Mouse (Mus musculus) left cerebral cortex, adult 8-10 months (tissue): ENCODE results near the gene Kcnq1. TPM values are rescaled to one million over a fixed set of nuclear protein-coding genes. Genes with fewer than 3 reads are reported as not detected.

Experiments used
- DNase-seq, 2 experiments: peaks; one replicate each; pipeline ENCODE4 v3.0.0; 2022; ENCODE audit warnings: low spot score in 2 of 2
- total RNA-seq, 4 experiments: library from RNA; stranded (reverse); gene quantifications; 2 replicates each; pipeline ENCODE4 v1.2.4; 2022

Kcnq1 gene
- total RNA-seq, 4 experiments from 2014 or later: 0.21 to 1.1 (median 0.86) TPM

DNA sequence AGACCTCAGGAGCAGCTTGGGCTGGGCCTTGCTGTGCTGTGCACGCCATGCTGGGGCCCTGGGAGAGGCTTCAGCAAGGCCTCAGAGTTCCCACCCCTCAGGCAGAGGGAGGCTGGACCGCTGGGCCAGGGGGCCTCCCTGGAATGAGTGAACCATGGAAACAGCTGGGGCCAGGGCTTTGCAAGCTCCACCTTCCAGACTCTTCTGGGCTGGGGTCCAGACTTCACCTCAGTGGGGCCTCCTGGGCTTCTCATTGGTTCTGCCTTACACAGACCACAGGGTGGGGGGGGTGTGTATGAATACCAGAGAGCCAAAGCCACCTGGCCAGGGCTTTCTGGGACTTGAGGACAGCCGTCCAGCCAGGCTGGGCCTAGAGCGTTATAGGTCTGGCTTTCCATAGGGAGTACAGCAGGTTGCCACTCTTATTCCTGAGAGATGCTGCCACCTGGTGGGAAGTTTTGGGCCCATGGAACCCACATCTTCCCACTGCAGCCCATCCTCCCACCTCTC is 19.0 kb upstream of the Kcnq1 start:
- no peak for DNase-seq

DNA sequence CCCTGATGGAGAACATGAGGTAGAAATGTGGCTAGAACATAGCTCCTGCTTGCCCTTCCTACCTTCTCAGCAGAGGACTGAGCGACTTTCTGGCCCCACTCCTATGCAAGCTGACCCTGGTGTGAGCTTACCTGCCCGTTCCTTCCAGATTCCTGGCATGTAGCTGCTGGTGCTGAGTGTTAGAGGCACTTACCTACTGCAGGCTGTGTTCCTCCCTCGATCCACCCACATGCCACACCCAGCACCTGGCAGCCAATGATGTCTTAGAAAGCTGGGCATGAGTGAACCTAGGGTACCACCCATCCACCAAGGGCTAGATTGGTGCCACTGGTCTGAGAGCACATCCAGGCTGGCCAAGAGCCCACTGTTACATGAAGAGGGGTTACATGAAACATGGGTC is 12.3 kb upstream of the Kcnq1 start:
- DNase-seq: no peak

DNA sequence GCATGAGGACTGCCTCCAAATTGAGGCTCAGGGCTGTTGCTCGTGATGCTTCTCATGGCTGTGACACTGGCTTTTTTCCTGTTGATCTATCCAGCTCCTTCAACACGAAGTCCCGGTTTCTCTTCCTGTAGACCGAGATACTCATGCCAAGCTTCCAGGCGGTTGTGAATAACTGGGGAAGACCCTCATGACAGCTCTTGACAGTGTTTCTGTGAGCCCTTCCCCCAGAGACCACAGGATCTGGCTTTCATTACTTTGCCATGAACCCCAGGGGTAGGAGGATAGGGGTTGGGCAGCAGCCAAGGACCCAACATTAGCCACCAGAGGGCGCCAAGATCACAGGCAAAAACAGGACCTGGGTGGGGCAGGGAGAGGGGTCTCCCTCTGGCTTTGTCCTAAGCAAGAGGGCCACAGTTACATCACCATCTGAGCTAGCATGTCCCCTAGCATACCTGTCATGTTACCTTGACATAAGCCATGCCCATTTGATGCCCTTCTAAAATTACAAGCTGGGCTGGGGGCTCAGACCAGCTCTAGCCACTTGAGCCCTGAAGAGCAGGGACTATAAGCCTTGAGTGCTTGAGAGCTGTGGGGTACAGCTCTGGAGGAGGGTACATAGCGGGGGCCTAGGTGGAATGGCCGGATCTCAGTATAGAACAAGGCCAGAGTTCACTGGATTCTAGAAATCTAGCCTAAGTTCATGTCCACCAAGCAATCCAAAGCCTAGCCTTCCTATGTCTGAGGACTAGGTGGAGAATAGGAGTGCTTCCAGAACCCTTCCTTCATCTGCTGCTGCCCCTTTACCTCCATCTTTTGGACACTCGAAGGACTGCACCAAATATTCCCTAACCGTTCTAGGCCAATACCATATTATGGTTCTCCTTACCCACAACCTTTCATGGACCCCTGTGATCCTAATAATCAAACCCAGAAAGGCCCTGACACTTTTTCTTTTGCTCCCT is 11.3 kb upstream of the Kcnq1 start, which contains the start of gene Trpm5:
Trpm5 (minus strand) TSS at position 51 of the 962 bp plus-strand sequence.
- DNase-seq: peak in 1 of 2 experiments; percentile 30

DNA sequence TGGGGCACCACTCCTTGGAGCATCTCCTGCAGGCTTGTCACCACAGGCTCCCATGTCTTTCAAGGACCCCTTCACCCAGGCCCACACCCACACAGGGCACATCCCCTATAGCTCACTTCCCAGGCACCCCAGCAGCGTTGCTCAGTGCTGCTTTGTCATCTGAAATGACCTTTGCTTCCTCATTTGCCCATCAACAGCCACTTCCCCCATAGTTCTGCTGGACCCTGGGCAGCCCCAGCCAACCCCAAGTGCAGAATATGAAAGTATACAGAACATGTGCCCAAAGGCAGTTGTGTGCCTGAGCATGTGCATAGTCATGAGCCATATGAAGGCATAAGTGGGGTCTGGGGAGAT is 10.6 kb upstream of the Kcnq1 start:
- no peak for DNase-seq

DNA sequence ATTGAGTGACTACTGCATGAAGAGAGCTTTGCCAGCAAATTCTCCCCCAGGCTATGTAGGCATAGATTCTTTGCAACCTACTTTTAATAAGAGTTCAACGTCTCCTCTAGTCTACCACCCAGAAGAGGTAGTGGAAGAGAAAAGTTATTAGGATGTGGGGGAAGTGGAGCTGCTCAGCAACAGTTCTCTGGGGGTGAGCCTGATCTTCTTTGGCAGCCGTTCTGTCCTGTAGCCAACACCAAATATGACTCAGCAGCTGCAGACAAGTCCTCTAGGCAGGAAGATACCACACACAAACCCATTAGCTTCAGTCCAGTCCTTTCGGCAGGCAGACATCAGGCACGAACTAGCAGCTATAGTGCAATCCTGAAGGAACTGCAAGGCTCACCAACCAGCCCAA is 5.4 kb upstream of the Kcnq1 start:
- DNase-seq: peak in 1 of 2 experiments; percentile 41

DNA sequence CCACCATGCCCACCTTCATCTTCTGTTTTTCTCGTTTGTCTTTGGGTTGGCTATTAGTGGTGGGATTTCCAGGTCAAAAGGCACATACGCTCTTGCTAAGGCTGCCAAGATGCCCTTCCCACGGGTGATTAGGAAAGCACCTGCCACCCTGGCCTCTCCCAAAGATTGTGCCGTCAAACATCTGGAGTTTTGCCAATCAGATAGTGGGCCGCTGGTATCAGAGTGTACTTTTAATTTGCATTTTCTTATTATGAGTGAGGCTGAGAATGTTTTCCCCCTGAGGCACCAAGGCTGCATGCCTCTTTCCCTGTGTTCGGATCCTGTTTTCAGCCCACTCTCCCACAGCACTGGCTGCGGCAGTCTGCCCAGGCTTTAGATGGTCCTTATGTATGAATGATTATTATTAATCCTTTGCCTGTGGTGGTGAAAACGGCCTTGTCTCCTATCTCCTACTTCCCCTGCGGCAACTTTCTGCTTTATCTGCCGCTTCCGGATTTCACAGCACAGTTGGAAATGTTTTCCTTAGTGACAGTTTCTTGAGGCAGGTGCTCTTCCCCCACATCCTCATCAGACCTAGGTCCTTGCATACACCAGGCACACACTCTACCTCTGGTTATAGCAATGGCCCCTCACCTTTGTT is 784 bp upstream of the Kcnq1 start:
- DNase-seq: no peak

DNA sequence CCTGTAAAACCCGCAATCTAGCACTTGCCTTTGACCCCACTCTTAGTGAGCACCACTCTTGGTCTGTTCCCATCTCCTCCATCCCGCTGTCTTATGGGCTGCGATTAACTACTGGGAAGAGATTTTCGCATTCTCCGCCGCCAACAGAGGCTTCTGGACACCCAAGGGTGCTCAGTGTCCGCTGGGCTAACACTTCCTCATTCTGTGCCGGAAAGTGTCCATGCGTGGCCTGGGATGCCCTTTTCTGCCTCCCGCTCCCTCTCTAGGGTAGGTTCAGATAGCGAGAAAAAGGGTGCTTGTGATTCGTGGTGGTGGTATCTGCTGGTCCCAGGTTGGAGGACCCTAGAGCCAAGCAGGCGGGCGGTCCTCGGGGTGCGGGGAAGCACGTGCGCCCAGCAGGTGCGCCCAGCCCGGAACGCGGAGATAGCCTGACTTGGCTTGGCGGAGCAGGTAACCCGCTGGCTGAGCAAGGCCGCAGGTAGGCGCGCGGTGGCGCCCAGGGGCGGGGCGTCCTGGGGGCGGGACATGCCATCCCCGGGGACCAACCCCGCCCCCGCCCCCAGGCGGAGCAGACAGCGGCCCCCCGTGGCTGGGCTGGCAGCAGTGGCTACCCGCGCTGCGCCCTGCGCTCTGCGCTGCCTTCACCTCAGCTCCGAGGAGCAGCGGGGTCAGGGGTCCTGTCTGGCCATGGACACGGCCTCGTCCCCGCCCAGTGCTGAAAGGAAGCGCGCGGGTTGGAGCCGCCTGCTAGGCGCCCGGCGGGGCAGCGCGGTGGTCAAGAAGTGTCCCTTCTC is 707 bp downstream of the Kcnq1 start:
- no peak for DNase-seq

DNA sequence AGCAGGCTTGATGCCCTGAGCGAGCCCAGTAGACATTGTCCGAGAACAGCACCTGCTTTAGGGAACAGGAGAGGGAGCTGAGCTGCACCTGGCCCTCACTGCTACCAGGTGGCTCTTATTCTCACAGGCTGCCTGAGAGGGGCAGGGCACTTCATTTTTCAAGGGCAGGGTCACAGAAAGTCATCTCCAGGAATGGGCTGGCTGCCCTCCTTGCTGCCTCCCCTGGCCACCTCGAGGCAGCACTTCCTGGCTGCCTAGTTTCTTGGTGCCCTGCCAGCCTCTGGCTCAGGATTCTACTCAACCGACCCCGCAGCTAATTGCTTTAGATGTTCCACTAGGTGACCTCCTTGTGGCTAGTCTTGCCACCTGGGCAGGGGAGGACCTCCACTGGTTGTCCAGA is 2.0 kb downstream of the Kcnq1 start:
- DNase-seq: no peak

DNA sequence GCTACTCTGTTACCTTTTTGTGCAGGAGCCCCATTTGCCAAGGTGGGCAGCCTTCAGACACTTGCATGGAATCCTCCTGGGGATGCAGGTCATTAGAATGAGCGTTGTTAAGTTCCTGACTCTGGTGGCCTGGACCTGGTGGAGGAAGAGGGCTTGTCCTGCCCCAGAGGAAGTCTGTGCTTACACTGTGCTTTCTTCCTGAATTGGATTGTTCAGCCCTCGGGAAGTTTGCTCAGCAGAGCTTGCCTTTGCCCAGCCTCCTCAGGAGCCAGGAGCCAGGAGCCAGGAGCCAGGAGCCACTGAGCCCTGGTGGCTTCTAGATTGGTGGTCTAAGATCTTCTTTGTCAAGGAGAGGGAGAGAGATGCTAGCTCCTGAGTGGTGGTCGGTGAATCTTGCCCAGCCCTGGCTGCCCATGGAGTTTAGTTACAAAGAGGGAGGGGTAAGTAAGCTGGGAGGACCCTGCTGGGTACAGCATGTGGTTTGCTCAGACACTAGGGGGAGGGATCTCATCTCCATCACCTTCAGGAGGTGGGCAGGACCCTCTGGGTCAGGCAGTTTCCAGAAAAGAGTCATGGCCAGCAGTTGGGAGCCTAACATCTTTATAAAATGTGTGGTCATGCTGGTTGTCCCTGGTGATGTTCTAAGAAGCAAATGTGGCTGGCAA is 3.0 kb downstream of the Kcnq1 start:
- DNase-seq: no peak

DNA sequence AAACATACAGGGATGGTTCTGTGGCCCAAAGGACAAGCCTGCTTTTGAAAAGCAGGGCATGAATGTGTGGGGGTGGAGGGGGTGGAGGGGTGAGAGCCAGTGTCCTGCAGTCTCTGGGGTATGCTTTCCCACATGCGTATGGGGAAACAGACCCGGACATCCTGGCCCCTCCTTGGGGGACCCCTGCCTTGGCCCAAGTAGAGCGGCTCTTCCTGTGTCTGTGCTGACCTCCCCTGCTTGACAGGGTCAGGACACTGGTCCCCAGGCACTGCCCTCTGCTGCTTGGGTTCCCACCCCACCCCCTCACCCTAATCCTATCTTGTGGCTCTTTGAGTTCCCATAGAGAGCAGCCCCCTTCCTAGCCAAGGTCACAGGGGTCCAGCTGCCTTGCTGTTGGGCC is 3.5 kb downstream of the Kcnq1 start:
- no peak for DNase-seq

DNA sequence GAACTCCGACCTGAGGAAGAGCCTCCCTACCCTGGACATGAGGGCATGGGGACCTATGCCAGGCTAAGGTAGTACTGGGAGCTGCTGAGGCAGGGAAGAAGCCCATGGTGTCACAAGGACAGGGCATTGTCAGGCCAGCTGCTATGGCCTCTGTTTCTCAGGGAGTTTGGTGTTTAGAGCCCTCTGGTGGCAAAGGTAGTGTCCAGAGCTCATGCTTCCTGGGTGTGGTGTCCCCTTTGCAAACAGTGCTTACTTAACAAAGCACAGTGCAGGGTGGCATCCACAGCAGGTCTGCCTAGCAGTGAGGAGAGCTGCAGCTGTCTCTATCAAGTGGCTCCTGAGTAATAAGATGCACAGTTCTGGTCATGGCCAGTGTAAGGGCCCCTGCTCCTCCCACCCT is 4.6 kb downstream of the Kcnq1 start:
- no peak for DNase-seq

DNA sequence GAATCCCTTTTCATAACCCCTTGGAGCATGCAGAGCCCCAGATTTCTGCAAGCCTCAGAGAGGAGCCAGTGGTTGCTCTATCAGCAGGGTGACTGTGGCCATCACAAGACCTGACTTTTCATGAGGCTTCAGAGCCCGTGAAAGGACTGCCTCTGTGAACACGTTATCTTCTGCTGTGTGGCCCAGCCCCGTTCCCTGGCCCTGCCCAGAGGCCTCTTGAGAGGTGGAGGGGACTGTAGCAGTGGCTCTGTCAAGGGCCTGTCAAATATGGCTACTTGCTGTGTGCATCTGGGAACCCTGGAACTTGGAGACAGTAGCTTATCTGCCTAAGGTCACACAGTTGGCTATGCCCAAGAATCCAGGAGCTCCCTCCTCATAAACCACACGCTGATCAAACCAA is 5.6 kb downstream of the Kcnq1 start:
- no peak for DNase-seq

DNA sequence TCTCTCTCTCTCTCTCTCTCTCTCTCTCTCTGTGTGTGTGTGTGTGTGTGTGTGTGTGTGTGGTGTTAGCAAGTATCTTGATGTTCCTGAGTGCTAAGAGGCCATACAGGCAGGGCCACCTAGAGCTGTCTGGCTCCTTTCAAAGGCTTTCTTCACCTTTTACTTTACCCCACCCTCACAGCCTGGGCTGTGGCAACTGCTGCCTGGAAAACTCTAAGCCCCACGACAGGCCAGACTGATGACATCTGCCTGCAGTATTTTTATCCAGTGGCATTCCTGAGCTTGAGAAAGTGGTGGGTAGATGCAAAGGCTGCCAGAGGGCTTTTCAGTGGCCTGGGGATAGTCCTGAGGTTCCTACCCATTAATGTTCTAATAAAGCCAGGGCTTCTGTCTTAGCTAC is 6.2 kb downstream of the Kcnq1 start:
- DNase-seq: no peak

DNA sequence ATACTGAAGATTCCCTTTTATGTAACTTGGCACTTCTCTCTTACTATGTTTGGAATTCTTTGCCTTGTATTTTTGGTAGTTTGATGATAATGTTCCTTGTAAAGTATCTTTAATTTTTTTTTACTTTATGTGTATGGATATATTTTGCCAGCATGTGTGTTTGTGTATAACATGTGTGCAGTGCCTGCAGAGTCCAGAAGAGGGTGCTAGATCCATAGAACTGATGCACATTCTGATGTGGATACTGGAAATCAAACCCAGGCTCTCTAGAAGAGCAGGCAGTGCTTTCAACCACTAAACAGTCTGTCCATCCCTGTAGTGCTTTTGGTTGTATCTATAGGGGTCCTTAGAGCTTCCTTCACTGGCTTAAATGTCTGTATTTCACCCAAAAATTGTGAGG is 8.6 kb downstream of the Kcnq1 start:
- DNase-seq: no peak

DNA sequence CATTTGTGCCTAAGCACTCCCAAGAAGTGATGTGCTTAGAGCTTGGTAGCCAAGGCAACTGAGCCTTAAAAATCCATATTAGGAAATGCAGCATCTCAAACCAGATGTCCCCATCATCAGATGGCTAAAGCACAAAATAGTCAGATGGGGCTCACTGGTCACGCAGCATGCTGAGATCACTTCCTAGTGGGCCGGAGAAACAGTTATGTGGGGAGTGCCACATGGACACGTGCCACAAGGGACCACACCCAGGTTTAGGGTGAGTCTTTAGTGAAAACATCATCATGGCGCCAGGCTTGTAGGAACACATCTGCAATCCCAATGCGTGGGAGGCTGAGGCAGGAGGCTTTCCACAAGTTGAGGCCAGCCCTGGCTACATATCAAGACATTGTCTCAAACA is 10.4 kb downstream of the Kcnq1 start:
- no peak for DNase-seq

DNA sequence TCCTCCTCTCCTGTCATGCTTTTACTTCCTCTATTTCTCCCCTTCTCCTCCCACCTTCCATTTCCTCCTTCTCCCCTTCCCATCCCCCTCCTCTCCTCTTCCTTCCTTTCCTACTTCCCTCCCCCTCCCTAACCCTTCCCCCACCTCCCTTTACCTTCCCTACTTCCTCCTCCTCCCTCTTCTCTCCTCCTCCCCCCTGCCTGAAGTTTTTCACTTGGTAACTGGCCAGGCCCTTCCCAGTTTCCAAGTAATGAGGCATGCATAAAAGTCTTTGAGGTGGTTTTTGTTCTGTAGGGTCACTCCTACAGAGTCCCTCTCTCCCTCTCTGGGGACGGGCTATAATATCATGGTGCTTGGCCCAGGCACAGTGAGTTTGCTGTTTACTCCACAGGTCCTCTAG is 13.2 kb downstream of the Kcnq1 start:
- no peak for DNase-seq

DNA sequence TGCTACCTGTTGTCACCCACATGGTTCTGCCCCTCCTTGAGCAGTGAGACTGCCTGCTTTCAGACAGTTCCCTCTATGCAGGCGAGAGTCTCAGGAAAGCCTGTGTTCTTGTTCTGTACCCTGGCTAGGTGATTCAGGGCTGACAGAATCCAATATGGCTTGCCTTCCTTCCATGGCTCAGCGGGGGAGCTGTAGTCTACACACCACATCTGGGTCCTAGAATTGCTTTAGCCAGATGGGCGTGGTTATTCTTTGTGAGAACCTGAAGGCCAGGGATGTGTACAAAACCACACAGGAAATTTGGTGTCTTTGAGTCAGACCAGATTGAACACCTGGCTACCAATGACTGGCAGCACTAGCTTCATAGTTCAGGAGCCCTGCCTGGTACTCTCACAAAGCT is 13.7 kb downstream of the Kcnq1 start:
- DNase-seq: no peak

DNA sequence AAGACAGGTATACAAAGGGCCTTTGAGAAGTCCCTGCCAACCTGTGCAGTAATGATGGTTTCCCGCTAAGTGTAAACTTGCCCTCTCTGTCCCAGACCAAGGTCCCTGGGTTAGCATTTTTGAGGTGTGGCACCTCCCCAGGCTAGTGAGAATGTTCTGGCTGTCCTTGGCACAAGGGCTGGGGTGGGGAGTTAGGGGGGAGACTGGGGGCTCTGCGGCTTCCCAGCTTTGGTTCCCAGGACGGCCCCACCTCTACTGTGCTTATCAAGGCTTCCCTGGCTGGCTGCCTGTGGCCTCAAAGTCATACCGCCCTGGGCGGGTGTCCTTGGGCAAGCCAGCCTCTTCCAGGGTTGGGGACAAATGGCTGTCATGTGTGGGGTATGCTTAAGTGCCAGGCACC is 16.0 kb downstream of the Kcnq1 start:
- DNase-seq: no peak

DNA sequence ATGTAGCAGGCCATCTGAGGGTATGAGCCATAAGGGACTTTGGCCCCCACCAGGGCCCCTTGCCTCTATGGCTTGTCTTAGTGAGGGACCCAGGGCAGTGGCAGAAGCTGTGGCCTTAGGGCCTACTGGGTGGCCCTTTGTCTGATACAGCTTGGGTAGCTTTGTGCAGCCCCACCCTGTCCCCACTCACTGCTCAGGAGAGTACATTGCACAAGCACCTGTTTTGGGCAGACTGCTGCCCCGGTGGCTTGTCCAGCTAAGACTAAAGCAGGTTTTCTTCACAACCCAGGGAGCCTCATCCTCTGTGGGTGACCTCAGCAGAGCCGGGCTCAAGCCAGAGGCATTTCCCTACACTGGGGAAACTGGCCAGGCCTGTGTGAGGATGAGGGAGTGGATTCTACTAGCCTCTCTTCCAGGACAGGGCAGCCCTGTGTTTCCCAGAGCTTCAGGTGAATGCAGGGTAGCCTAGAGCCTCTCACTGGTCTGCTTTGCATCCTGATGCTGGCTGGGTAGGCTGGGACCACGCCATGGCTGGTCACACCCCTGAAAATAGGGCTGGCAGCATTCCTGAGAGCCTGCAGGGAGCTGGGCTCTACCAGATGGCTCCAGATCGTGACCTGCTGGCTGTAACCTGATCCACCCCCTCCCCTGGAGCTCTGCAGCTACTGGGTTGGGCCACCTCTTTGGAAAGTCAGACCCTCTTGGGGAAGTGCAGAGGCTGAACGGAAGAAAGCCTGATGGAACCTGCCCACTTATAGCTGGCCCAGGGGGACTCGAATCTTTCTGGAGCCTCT is 17.9 kb downstream of the Kcnq1 start:
- DNase-seq: no peak

DNA sequence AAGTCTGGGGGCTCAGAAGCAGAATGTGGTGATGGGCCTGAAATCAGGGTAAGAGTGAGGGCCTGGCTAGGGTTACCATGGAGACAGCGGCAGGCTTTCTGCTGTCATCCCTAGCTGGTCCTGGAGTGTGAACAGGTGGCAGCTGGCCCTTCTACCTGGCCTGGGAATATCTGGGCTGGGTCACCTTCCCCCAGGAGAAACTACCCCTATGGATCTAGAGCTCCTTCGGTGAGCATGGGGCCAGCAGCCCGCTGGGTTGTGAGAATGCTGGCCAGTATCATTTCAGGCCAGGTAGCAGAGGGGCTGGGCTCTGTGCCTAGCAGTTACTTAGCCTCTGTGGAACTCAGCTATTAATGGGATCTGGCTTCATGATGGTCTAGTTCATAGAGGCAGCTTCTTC is 18.7 kb downstream of the Kcnq1 start:
- no peak for DNase-seq

DNA sequence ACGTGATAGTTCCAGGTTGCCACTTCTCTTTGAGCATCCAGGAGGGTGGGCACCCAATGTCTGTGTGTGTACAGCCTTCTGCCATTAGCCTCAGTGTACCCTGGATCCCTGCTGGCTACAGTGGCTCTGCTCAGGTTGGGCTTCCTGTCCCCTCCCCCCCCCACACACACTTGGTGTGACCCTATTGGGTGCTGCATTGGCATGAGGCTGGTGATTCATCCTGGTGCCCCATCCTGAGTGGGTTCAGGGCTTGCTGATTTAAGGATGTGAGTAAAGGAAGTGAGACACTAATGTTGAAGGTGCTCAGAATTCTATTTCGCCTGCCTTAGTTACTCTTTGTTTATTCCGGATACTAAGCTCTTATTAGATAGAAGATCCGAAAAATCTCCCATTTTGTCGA is 26.7 kb downstream of the Kcnq1 start:
- DNase-seq: no peak
